Mouse (Mus musculus): ENCODE results near the gene Psmd8. TPM values are rescaled to one million over a fixed set of nuclear protein-coding genes. Genes with fewer than 3 reads are reported as not detected.
A peak's percentile ranks its signal among the peaks of the same experiment; 100 is the strongest.

Gene Psmd8
- polyA plus RNA-seq, 1 experiment = 284 TPM

- Histone ChIP-seq H3K27me3 (ENCODE audit: control insufficient read depth, insufficient read depth, low read length) (no peaks in the 10 kb centered on the region), H3K36me3 (ENCODE audit: control insufficient read depth, insufficient read depth, low read length) (peaks cover 13% of the 10 kb centered on the region), H3K4me3 (ENCODE audit: control insufficient read depth, insufficient read depth, low read length) (peak overlapping the region; percentile 49), H3K4me1 (replicated peaks; ENCODE audit: control insufficient read depth, insufficient read depth, low read length) (peaks cover 10% of the 10 kb centered on the region), H3K27ac (ENCODE audit: control insufficient read depth, insufficient read depth, low read length) (peak overlapping the region; percentile 35; the same call in 1 of the 2 replicates)
- TF ChIP-seq CTCF (IDR thresholded peaks at IDR 0.05; ENCODE audit: borderline replicate concordance, control insufficient read depth, extremely low read depth, insufficient read depth, low read length, poor library complexity) (no peak), POLR2A (IDR thresholded peaks at IDR 0.05; ENCODE audit: control insufficient read depth, extremely low read depth, insufficient read depth, low read length, poor library complexity) (no peak)
- 44% methylated on average over 5 of the region's 5 CpGs for WGBS
- no peak for DNase-seq
These were observed 344 bp upstream of the Psmd8 start for GRCm38 (mm10) chr7:29180854-29181236.

DNA sequence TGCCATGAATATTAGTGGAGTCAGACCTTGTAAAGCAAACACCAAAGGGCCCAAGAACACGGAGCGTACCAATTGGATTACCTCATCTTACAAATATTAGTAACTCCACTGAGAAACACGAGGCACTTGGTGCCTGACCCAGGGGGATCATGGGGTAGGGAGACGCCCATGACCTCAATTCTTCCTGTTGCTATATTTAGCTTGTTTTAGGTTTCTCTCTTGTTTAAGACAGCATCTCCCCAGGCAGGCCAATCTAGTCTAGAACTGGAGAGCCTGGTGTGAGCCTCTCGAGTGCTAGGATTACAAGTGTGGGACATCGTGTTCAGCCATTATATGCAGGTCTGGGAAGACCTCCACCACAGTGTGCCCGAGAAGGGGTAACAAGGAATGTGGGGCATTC lies 1.2 kb downstream of the Psmd8 start:
- 21% methylated on average over 7 of the region's 7 CpGs for WGBS

DNA sequence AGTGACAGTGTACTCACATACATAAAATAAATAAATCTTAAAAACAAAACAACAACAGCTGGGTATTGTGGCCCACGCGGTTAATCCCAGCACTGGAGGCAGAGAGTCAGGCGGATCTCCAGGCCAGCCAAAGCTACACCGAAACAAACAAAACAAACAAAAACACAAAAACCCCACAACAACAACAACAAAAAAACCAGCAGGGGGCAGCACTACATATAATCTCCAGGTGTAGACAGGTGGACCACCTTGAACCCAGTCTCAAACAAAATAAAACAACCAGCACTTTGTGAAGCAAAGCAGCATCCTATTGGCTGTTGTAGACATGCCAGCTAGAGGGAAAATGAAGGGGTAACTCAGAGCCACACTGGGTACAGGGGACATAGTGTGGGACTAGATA lies 2.4 kb downstream of the Psmd8 start:
- H3K27ac ChIP-seq (ENCODE audit: control insufficient read depth, insufficient read depth, low read length) = no peak overlapping the region
- H3K4me1 ChIP-seq (replicated peaks; ENCODE audit: control insufficient read depth, insufficient read depth, low read length) = peaks cover 10% of the 10 kb centered on the region
- H3K27me3 ChIP-seq (ENCODE audit: control insufficient read depth, insufficient read depth, low read length) = no peaks in the 10 kb centered on the region
- 97% methylated on average over 4 of the region's 4 CpGs for WGBS
- no peak for DNase-seq
- peaks cover 40% of the 10 kb centered on the region for H3K36me3 ChIP-seq (ENCODE audit: control insufficient read depth, insufficient read depth, low read length)
- TF ChIP-seq POLR2A (IDR thresholded peaks at IDR 0.05; ENCODE audit: control insufficient read depth, extremely low read depth, insufficient read depth, low read length, poor library complexity) (no peak), CTCF (IDR thresholded peaks at IDR 0.05; ENCODE audit: borderline replicate concordance, control insufficient read depth, extremely low read depth, insufficient read depth, low read length, poor library complexity) (0 out of 2 replicates have a peak, but pooled peaks have one; percentile 21)
- H3K4me3 ChIP-seq (ENCODE audit: control insufficient read depth, insufficient read depth, low read length) = no peak overlapping the region

More for the DNA sequence above, 1.2 kb downstream of the Psmd8 start:
- Histone ChIP-seq H3K36me3 (ENCODE audit: control insufficient read depth, insufficient read depth, low read length) (peaks cover 28% of the 10 kb centered on the region), H3K27me3 (ENCODE audit: control insufficient read depth, insufficient read depth, low read length) (no peaks in the 10 kb centered on the region), H3K27ac (ENCODE audit: control insufficient read depth, insufficient read depth, low read length) (no peak overlapping the region), H3K4me1 (replicated peaks; ENCODE audit: control insufficient read depth, insufficient read depth, low read length) (peaks cover 10% of the 10 kb centered on the region), H3K4me3 (ENCODE audit: control insufficient read depth, insufficient read depth, low read length) (peak overlapping the region; percentile 79)
- TF ChIP-seq CTCF (IDR thresholded peaks at IDR 0.05; ENCODE audit: borderline replicate concordance, control insufficient read depth, extremely low read depth, insufficient read depth, low read length, poor library complexity) (no peak), POLR2A (IDR thresholded peaks at IDR 0.05; ENCODE audit: control insufficient read depth, extremely low read depth, insufficient read depth, low read length, poor library complexity) (no peak)
- no peak for DNase-seq

- WGBS = 95% methylated on average over 32 of the region's 32 CpGs
- Histone ChIP-seq H3K27ac (ENCODE audit: control insufficient read depth, insufficient read depth, low read length) (no peak overlapping the region), H3K4me3 (ENCODE audit: control insufficient read depth, insufficient read depth, low read length) (no peak overlapping the region), H3K27me3 (ENCODE audit: control insufficient read depth, insufficient read depth, low read length) (peaks cover 21% of the 10 kb centered on the region), H3K4me1 (replicated peaks; ENCODE audit: control insufficient read depth, insufficient read depth, low read length) (peaks cover 31% of the 10 kb centered on the region), H3K36me3 (ENCODE audit: control insufficient read depth, insufficient read depth, low read length) (peaks cover 47% of the 10 kb centered on the region)
- DNase-seq = no peak
- TF ChIP-seq POLR2A (IDR thresholded peaks at IDR 0.05; ENCODE audit: control insufficient read depth, extremely low read depth, insufficient read depth, low read length, poor library complexity) (no peak), CTCF (IDR thresholded peaks at IDR 0.05; ENCODE audit: borderline replicate concordance, control insufficient read depth, extremely low read depth, insufficient read depth, low read length, poor library complexity) (no peak)
These were observed 8.0 kb downstream of the Psmd8 start for GRCm38 (mm10) chr7:29172390-29173016.

- Histone ChIP-seq H3K36me3 (ENCODE audit: control insufficient read depth, insufficient read depth, low read length) (peaks cover 42% of the 10 kb centered on the region), H3K27me3 (ENCODE audit: control insufficient read depth, insufficient read depth, low read length) (peaks cover 21% of the 10 kb centered on the region), H3K4me3 (ENCODE audit: control insufficient read depth, insufficient read depth, low read length) (no peak overlapping the region), H3K27ac (ENCODE audit: control insufficient read depth, insufficient read depth, low read length) (no peak overlapping the region), H3K4me1 (replicated peaks; ENCODE audit: control insufficient read depth, insufficient read depth, low read length) (peaks cover 31% of the 10 kb centered on the region)
- TF ChIP-seq CTCF (IDR thresholded peaks at IDR 0.05; ENCODE audit: borderline replicate concordance, control insufficient read depth, extremely low read depth, insufficient read depth, low read length, poor library complexity) (0 out of 2 replicates have a peak, but pooled peaks have one; percentile 1), POLR2A (IDR thresholded peaks at IDR 0.05; ENCODE audit: control insufficient read depth, extremely low read depth, insufficient read depth, low read length, poor library complexity) (no peak)
- DNase-seq = no peak
- 12% methylated on average over 34 of the region's 34 CpGs for WGBS
These were observed 8.9 kb downstream of the Psmd8 start for GRCm38 (mm10) chr7:29171562-29172097.

GRCm38 (mm10) chr7:29170755-29171561 lies 9.5 kb downstream of the Psmd8 start:
- WGBS = 2% methylated on average over 43 of the region's 43 CpGs
- Histone ChIP-seq H3K27me3 (ENCODE audit: control insufficient read depth, insufficient read depth, low read length) (peaks cover 21% of the 10 kb centered on the region), H3K4me3 (ENCODE audit: control insufficient read depth, insufficient read depth, low read length) (peak overlapping the region; percentile 18), H3K27ac (ENCODE audit: control insufficient read depth, insufficient read depth, low read length) (no peak overlapping the region), H3K36me3 (ENCODE audit: control insufficient read depth, insufficient read depth, low read length) (peaks cover 35% of the 10 kb centered on the region), H3K4me1 (replicated peaks; ENCODE audit: control insufficient read depth, insufficient read depth, low read length) (peaks cover 31% of the 10 kb centered on the region)
- DNase-seq = no peak
- no peak for TF ChIP-seq CTCF (IDR thresholded peaks at IDR 0.05; ENCODE audit: borderline replicate concordance, control insufficient read depth, extremely low read depth, insufficient read depth, low read length, poor library complexity)

Data from thymus, adult 2 months (tissue).